Mouse (Mus musculus): ENCODE measurements around the gene Pih1d1. TPM values are rescaled to one million over a fixed set of nuclear protein-coding genes. Genes with fewer than 3 reads are reported as not detected.
"Not testable (repeated sequence)": the region's sequence is repeated elsewhere in the genome, so short reads cannot be mapped to it uniquely, and the experiment has no call there.

The Pih1d1 gene
- total RNA-seq (2021) = 10 to 100 TPM; 60.7 to 65.2 TPM
- long read RNA-seq, experiment 1, transcript Pih1d1-206 (10 exons, 1,077 nt) = minor isoform, 13 of 49 reads
- long read RNA-seq, experiment 1, transcript Pih1d1-201 (10 exons, 1,185 nt) = major isoform, 21 of 49 reads
- long read RNA-seq, experiment 1, partial matches to known transcripts = 8 of 49 reads
- long read RNA-seq, experiment 1, other reads (novel, unspliced or antisense) = 6 of 49 reads
- long read RNA-seq, experiment 2, transcript Pih1d1-201 (10 exons, 1,185 nt) = major isoform, 32 of 80 reads
- long read RNA-seq, experiment 2, transcript Pih1d1-206 (10 exons, 1,077 nt) = minor isoform, 18 of 80 reads
- long read RNA-seq, experiment 2, partial matches to known transcripts = 17 of 80 reads
- long read RNA-seq, experiment 2, other reads (novel, unspliced or antisense) = 11 of 80 reads

- peak; percentile 95 for DNase-seq (ENCODE audit: low spot score in 2 of 2)
Measured at GRCm38 (mm10) chr7:45154096-45154992, at the start of gene Pih1d1, which contains the start of gene Aldh16a1. Pih1d1 (plus strand) TSS chr7:45154303. Aldh16a1 (minus strand) TSS chr7:45154584.

GRCm38 (mm10) chr7:45104941-45105340, 49.2 kb upstream of the Pih1d1 start:
- DNase-seq (ENCODE audit: low spot score in 2 of 2) = no peak

- no peak for DNase-seq (ENCODE audit: low spot score in 2 of 2)
Measured at GRCm38 (mm10) chr7:45105491-45105890, 48.6 kb upstream of the Pih1d1 start.

GRCm38 (mm10) chr7:45106441-45106840, 47.7 kb upstream of the Pih1d1 start:
- no peak for DNase-seq (ENCODE audit: low spot score in 2 of 2)

- DNase-seq (ENCODE audit: low spot score in 2 of 2) = no peak
Measured at GRCm38 (mm10) chr7:45107052-45107645, 47.0 kb upstream of the Pih1d1 start.

- not testable (repeated sequence) for DNase-seq (ENCODE audit: low spot score in 2 of 2)
Measured at GRCm38 (mm10) chr7:45110089-45110488, 44.0 kb upstream of the Pih1d1 start.

- DNase-seq (ENCODE audit: low spot score in 2 of 2) = no peak
Measured at GRCm38 (mm10) chr7:45111940-45112339, 42.2 kb upstream of the Pih1d1 start.

- DNase-seq (ENCODE audit: low spot score in 2 of 2) = no peak
Measured at GRCm38 (mm10) chr7:45112529-45112928, 41.6 kb upstream of the Pih1d1 start.

GRCm38 (mm10) chr7:45113476-45113875, 40.6 kb upstream of the Pih1d1 start:
- no peak for DNase-seq (ENCODE audit: low spot score in 2 of 2)

GRCm38 (mm10) chr7:45117566-45117965, 36.5 kb upstream of the Pih1d1 start:
- no peak for DNase-seq (ENCODE audit: low spot score in 2 of 2)

GRCm38 (mm10) chr7:45118336-45118735, 35.8 kb upstream of the Pih1d1 start:
- no peak for DNase-seq (ENCODE audit: low spot score in 2 of 2)

GRCm38 (mm10) chr7:45119780-45120709, 34.1 kb upstream of the Pih1d1 start:
- no peak for DNase-seq (ENCODE audit: low spot score in 2 of 2)

- no peak for DNase-seq (ENCODE audit: low spot score in 2 of 2)
Measured at GRCm38 (mm10) chr7:45121404-45121803, 32.7 kb upstream of the Pih1d1 start.

- no peak for DNase-seq (ENCODE audit: low spot score in 2 of 2)
Measured at GRCm38 (mm10) chr7:45121966-45122365, 32.1 kb upstream of the Pih1d1 start.

- DNase-seq (ENCODE audit: low spot score in 2 of 2) = no peak
Measured at GRCm38 (mm10) chr7:45122561-45123185, 31.4 kb upstream of the Pih1d1 start.

- DNase-seq (ENCODE audit: low spot score in 2 of 2) = no peak
Measured at GRCm38 (mm10) chr7:45123186-45123570, 30.9 kb upstream of the Pih1d1 start.

- DNase-seq (ENCODE audit: low spot score in 2 of 2) = peak; percentile 91 to 97
Measured at GRCm38 (mm10) chr7:45124224-45125143, 29.6 kb upstream of the Pih1d1 start, which contains the start of gene Rps11. Rps11 (minus strand) TSS chr7:45124439.

GRCm38 (mm10) chr7:45125144-45125600, 28.9 kb upstream of the Pih1d1 start:
- DNase-seq (ENCODE audit: low spot score in 2 of 2) = no peak

- not testable (repeated sequence) for DNase-seq (ENCODE audit: low spot score in 2 of 2)
Measured at GRCm38 (mm10) chr7:45125649-45126048, 28.5 kb upstream of the Pih1d1 start.

All from adrenal gland, postnatal 4 days (tissue).